Mouse (Mus musculus) Patski (cell line): ENCODE results near the gene Tollip. TPM values are rescaled to one million over a fixed set of nuclear protein-coding genes. Genes with fewer than 3 reads are reported as not detected.

Experiments used
- ATAC-seq: fragments of 100-300 bp; one replicate; pipeline ENCODE4 v1.8.0; 2021
- CTCF ChIA-PET: fragments of 350-600 bp; sonication (Branson Sonifier 250); formaldehyde crosslinking; loops from one replicate; lab custom pipeline; 2022; ENCODE audit warnings: inconsistent platforms; lab: Charles Lee
- POLR2A ChIA-PET: fragments of 350-600 bp; sonication (Branson Sonifier 250); formaldehyde crosslinking; loops from one replicate; lab custom pipeline; 2022; ENCODE audit warnings: antibody characterized with exemption, inconsistent platforms; lab: Charles Lee
- DNase-seq: peaks from one replicate; pipeline ENCODE4 v3.0.0-alpha.2; 2011; ENCODE audit warnings: low read depth, low spot score
- H3K27me3 ChIP-seq: fragments of 371-371 bp; one replicate; pipeline ENCODE4 v1.5.1; 2021
- CTCF ChIP-seq: fragments of 100-300 bp; IDR thresholded peaks from one replicate; pipeline ENCODE4 v1.5.1; 2021
- in situ Hi-C: fragments of 300-500 bp; cut with MboI; formaldehyde crosslinking; loops from 3 replicates; pipeline ENCODE4 v1.11.1; 2018; ENCODE audit warnings: low pct_unique_long_range_greater_than_20kb, mixed read lengths
- polyA plus RNA-seq: library from polyadenylated mRNA; unstranded; gene quantifications from one replicate; pipeline ENCODE4 v1.2.3, GENCODE M21; 2021

Gene Tollip
- polyA plus RNA-seq, 1 experiment from 2014 or later: 48.0 TPM

DNA sequence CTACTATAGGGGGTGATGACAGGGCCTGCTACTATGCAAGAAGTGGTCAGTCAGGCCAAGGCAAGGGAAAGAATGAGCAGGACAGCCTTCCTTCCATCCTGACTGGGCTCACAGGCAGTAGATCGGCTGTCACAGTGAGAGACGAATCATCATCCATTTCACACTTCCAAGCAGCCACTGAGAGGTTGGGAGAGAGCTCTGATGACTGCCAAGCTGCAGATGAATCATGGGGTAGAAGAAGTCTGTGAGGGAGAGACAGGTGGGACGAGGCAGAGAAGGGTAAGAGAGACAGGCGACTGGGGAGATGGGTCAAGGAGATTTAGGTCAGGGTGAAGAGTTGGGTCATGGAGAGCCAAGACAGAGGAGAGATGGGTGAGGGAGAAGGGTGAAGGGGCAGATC, 34.6 kb upstream of the Tollip start:
- TF ChIP-seq CTCF: no peak
- in situ Hi-C loops: no loop called here
- POLR2A ChIA-PET: interaction anchor here (0.6 kb wide), 1 partner anchor 16 kb away, joined by 3 read pairs; no protein-coding TSS in a partner anchor
- CTCF ChIA-PET: no interaction called here
- H3K27me3 ChIP-seq: peaks cover 40% of the 10 kb centered on the region
- no peak for ATAC-seq
- no peak for DNase-seq

- DNase-seq: no peak
- POLR2A ChIA-PET: no interaction called here
- no peak for ATAC-seq
- CTCF ChIA-PET: no interaction called here
- peaks cover 46% of the 10 kb centered on the region for H3K27me3 ChIP-seq
- in situ Hi-C loops: no loop called here
- no peak for TF ChIP-seq CTCF
Observed at GRCm38 (mm10) chr7:141951821-141952220, 33.5 kb upstream of the Tollip start.

- no peak for DNase-seq
Observed at GRCm38 (mm10) chr7:141950104-141951013, 32.1 kb upstream of the Tollip start.

GRCm38 (mm10) chr7:141949799-141950103, 31.4 kb upstream of the Tollip start:
- in situ Hi-C loops: no loop called here
- ChIA-PET CTCF (no interaction called here), POLR2A (no interaction called here)
- no peak for ATAC-seq
- TF ChIP-seq CTCF: no peak
- H3K27me3 ChIP-seq: peaks cover 52% of the 10 kb centered on the region
- no peak for DNase-seq

More at GRCm38 (mm10) chr7:141950104-141951013, 32.1 kb upstream of the Tollip start:
- no peak for TF ChIP-seq CTCF
- in situ Hi-C loops: no loop called here
- ChIA-PET CTCF (no interaction called here), POLR2A (no interaction called here)
- peaks cover 47% of the 10 kb centered on the region for H3K27me3 ChIP-seq
- peak; percentile 28 for ATAC-seq

- CTCF ChIA-PET: no interaction called here
- ATAC-seq (peak; percentile 90), DNase-seq (peak; percentile 27)
- POLR2A ChIA-PET: no interaction called here
- in situ Hi-C loops: no loop called here
- TF ChIP-seq CTCF: no peak
- peaks cover 49% of the 10 kb centered on the region for H3K27me3 ChIP-seq
Observed at GRCm38 (mm10) chr7:141948906-141949798, 30.8 kb upstream of the Tollip start, which contains the start of gene Brsk2. Brsk2 (plus strand) TSS chr7:141949751.

DNA sequence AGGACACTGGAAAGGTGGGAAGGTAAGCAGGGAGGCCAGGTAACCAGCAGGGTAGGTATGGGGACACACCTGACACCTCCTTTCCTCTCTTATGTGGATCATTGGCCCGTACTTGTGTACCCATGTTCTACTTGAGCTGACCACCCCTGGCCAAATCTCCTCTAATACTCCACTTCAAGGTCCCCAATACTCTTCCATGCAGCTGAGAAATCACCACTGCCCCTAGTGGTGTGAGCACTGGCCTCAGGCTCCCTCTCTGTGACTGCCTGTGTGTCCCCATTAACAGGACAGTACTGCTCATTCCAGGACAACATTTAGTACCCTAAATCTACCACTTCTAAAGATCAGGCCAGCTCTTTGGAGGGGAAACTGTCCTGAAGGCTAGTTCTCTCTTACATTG, 29.7 kb upstream of the Tollip start:
- H3K27me3 ChIP-seq: peaks cover 53% of the 10 kb centered on the region
- ChIA-PET CTCF (no interaction called here), POLR2A (no interaction called here)
- no peak for ATAC-seq
- no peak for DNase-seq
- in situ Hi-C loops: no loop called here
- no peak for TF ChIP-seq CTCF

DNA sequence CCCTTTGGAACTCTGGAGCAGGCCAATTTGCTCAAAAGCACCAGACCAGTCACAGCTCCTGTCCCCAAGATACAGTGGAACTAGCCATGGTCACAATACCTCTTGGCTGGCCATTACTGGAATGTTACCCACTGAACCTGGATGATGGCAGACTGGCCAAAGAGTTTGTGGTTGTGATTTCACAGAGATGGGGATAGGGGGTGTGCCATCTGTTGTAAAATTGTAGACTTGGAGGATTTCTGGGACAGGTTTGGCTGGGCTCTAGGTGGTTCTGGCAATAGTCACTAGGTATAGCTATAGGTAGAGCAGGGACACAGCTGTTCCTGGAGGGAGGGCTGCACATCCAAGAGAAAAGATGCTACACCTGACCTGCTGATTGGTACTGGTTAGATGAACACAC, 29.2 kb upstream of the Tollip start:
- ChIA-PET CTCF (no interaction called here), POLR2A (no interaction called here)
- no peak for DNase-seq
- in situ Hi-C loops: no loop called here
- peaks cover 52% of the 10 kb centered on the region for H3K27me3 ChIP-seq
- ATAC-seq: no peak
- no peak for TF ChIP-seq CTCF

- TF ChIP-seq CTCF: no peak
- ChIA-PET POLR2A (no interaction called here), CTCF (no interaction called here)
- DNase-seq (no peak), ATAC-seq (no peak)
- in situ Hi-C loops: no loop called here
- H3K27me3 ChIP-seq: peaks cover 42% of the 10 kb centered on the region
Observed at GRCm38 (mm10) chr7:141945927-141946326, 27.6 kb upstream of the Tollip start.

GRCm38 (mm10) chr7:141943444-141943843, 25.1 kb upstream of the Tollip start:
- DNase-seq (no peak), ATAC-seq (no peak)
- no peak for TF ChIP-seq CTCF
- in situ Hi-C loops: no loop called here
- ChIA-PET CTCF (no interaction called here), POLR2A (no interaction called here)
- H3K27me3 ChIP-seq: peaks cover 42% of the 10 kb centered on the region

DNA sequence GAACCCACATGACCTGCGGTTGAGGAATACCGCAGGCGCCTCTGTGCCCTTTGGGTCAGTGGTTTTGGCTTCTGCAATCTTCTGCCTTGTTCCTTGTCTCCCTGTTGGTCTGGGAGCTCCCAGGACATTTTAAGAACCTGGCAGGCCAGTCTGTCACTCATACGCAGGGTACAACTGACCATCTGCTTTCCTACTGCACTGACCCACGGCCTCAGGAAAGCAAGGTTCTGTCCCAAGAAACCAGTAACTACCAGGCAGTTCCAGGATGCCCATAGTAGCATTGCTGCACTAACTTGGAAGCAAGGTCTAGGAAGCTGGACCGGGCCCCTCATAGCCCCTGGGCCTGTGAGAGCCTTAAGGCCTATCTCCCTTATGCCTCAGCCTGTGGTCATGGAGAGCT, 16.6 kb upstream of the Tollip start:
- in situ Hi-C loops: no loop called here
- ATAC-seq (no peak), DNase-seq (no peak)
- ChIA-PET POLR2A (no interaction called here), CTCF (interaction anchor here (1.0 kb wide), 1 partner anchor 11 kb away, joined by 3 read pairs; no protein-coding TSS in a partner anchor)
- no peak for TF ChIP-seq CTCF
- H3K27me3 ChIP-seq: peaks cover 26% of the 10 kb centered on the region
